21 mouse cellular contexts compared by ENCODE assay signal in genomic region chr19:56122186-56122585, GRCm38 (mm10).
DNase-seq lines count a peak whose midpoint lies in the region; ATAC-seq lines count a peak whose summit lies in the region.
"Had no signal": no experiment of that assay in that cellular context is flagged by ENCODE, and none has a peak within 500 bp of the region (broad histone marks: within the 10 kb centered on the region; RNA-seq: fewer than 3 reads in every experiment).

No protein-coding gene starts in this region.

- no peak overlapping the region for H3K4me2 ChIP-seq in limb, embryonic 13.5 days (replicated peaks)
- no peak overlapping the region for H3K4me2 ChIP-seq in midbrain, embryonic 11.5 days
- no peak overlapping the region for H3K4me2 ChIP-seq in midbrain, embryonic 15.5 days
- no peak overlapping the region for H3K4me2 ChIP-seq in stomach, embryonic 16.5 days (ENCODE audit: low read depth, low read length)
- H3K4me2 ChIP-seq: embryonic facial prominence, embryonic 12.5 days; hindbrain, embryonic 12.5 days; limb, embryonic 15.5 days; midbrain, embryonic 12.5 days had no signal

- ATAC-seq in limb, embryonic 13.5 days (ENCODE audit: low FRiP score, low read depth), result no peak
- no peak for ATAC-seq in midbrain, embryonic 11.5 days (ENCODE audit: low FRiP score)
- ATAC-seq in midbrain, embryonic 15.5 days (replicated peaks), result no peak
- peak; percentile 94 for ATAC-seq in stomach, embryonic 16.5 days (ENCODE audit: insufficient read depth, low FRiP score)
- ATAC-seq: forebrain, embryonic 16.5 days had no signal

- H3K36me3 ChIP-seq in limb, embryonic 13.5 days, result no peaks in the 10 kb centered on the region
- no peaks in the 10 kb centered on the region for H3K36me3 ChIP-seq in limb, embryonic 10.5 days
- H3K36me3 ChIP-seq in midbrain, embryonic 11.5 days (ENCODE audit: control insufficient read depth, insufficient read depth, low read length), result no peaks in the 10 kb centered on the region
- no peaks in the 10 kb centered on the region for H3K36me3 ChIP-seq in midbrain, embryonic 15.5 days (replicated peaks)
- no peaks in the 10 kb centered on the region for H3K36me3 ChIP-seq in stomach, embryonic 16.5 days (ENCODE audit: control insufficient read depth, insufficient read depth, low read length)
- H3K36me3 ChIP-seq: embryonic facial prominence, embryonic 12.5 days; hindbrain, embryonic 12.5 days; limb, embryonic 15.5 days; midbrain, embryonic 12.5 days had no signal

- WGBS in limb, embryonic 13.5 days, result 86% methylated on average over 5 of the region's 5 CpGs
- WGBS in limb, embryonic 10.5 days, result 89% methylated on average over 5 of the region's 5 CpGs
- WGBS in midbrain, embryonic 11.5 days, result 92% methylated on average over 5 of the region's 5 CpGs
- WGBS in midbrain, embryonic 15.5 days, result 94% methylated on average over 5 of the region's 5 CpGs
- WGBS in stomach, embryonic 16.5 days, result 62% methylated on average over 5 of the region's 5 CpGs

- H3K9me3 ChIP-seq in limb, embryonic 13.5 days, result peaks cover 12% of the 10 kb centered on the region
- H3K9me3 ChIP-seq in limb, embryonic 10.5 days (replicated peaks), result 0 out of 2 replicates have a peak, but pooled peaks cover 3% of the 10 kb centered on the region
- peaks cover 10% of the 10 kb centered on the region for H3K9me3 ChIP-seq in midbrain, embryonic 11.5 days (ENCODE audit: control insufficient read depth, low read length)
- H3K9me3 ChIP-seq in midbrain, embryonic 15.5 days, result no peaks in the 10 kb centered on the region
- 0 out of 2 replicates have a peak, but pooled peaks cover 6% of the 10 kb centered on the region for H3K9me3 ChIP-seq in stomach, embryonic 16.5 days (replicated peaks; ENCODE audit: control insufficient read depth, low read length)
- H3K9me3 ChIP-seq: limb, embryonic 15.5 days had no signal

- H3K27ac ChIP-seq in limb, embryonic 13.5 days, result peak overlapping the region; percentile 33; the same call in 1 of the 2 replicates
- no peak overlapping the region for H3K27ac ChIP-seq in limb, embryonic 10.5 days
- H3K27ac ChIP-seq in midbrain, embryonic 11.5 days (ENCODE audit: low read depth, low read length), result no peak overlapping the region
- no peak overlapping the region for H3K27ac ChIP-seq in midbrain, embryonic 15.5 days
- peak overlapping the region; percentile 68 for H3K27ac ChIP-seq in stomach, embryonic 16.5 days (ENCODE audit: low read length)
- H3K27ac ChIP-seq: embryonic facial prominence, embryonic 12.5 days; heart, adult 2 months; hindbrain, embryonic 12.5 days; liver, embryonic 14.5 days; midbrain, embryonic 12.5 days had no signal

- no peaks in the 10 kb centered on the region for H3K4me1 ChIP-seq in limb, embryonic 13.5 days
- H3K4me1 ChIP-seq in limb, embryonic 10.5 days, result no peaks in the 10 kb centered on the region
- H3K4me1 ChIP-seq in midbrain, embryonic 11.5 days (ENCODE audit: control insufficient read depth, insufficient read depth, low read length), result no peaks in the 10 kb centered on the region
- no peaks in the 10 kb centered on the region for H3K4me1 ChIP-seq in midbrain, embryonic 15.5 days
- H3K4me1 ChIP-seq in stomach, embryonic 16.5 days (ENCODE audit: control insufficient read depth, insufficient read depth, low read length), result no peaks in the 10 kb centered on the region
- H3K4me1 ChIP-seq: embryonic facial prominence, embryonic 12.5 days; hindbrain, embryonic 12.5 days; limb, embryonic 15.5 days; midbrain, embryonic 12.5 days had no signal

- DNase-seq in limb, embryonic 10.5 days (ENCODE audit: low spot score), result no peak
- peak; percentile 41 for DNase-seq in midbrain, embryonic 11.5 days (ENCODE audit: low spot score, missing footprints)
- peak; percentile 40 for DNase-seq in gonadal fat pad, adult 2 months (ENCODE audit: low read depth)
- no peak for DNase-seq in heart, adult 8-10 months (ENCODE audit: low spot score)
- DNase-seq: adrenal gland, adult 8-10 months; cerebellum, adult 11-12 months; cerebellum, postnatal 10 days; gastrocnemius, postnatal 14 days; heart, adult 2 months; kidney, adult 8-10 months; kidney, postnatal 4 days; thymus, postnatal 25 days had no signal

- peaks cover 17% of the 10 kb centered on the region; the same call in 1 of the 2 replicates for H3K27me3 ChIP-seq in limb, embryonic 13.5 days
- peaks cover 23% of the 10 kb centered on the region for H3K27me3 ChIP-seq in limb, embryonic 10.5 days (ENCODE audit: low read depth, poor library complexity, severe bottlenecking)
- no peaks in the 10 kb centered on the region for H3K27me3 ChIP-seq in midbrain, embryonic 11.5 days (ENCODE audit: control insufficient read depth, insufficient read depth, low read length)
- H3K27me3 ChIP-seq in midbrain, embryonic 15.5 days (replicated peaks), result no peaks in the 10 kb centered on the region
- H3K27me3 ChIP-seq in stomach, embryonic 16.5 days (ENCODE audit: control insufficient read depth, insufficient read depth, low read length), result no peaks in the 10 kb centered on the region
- H3K27me3 ChIP-seq: limb, embryonic 15.5 days had no signal

- no peak overlapping the region for H3K9ac ChIP-seq in limb, embryonic 13.5 days
- no peak overlapping the region for H3K9ac ChIP-seq in midbrain, embryonic 11.5 days (ENCODE audit: low read length)
- H3K9ac ChIP-seq in midbrain, embryonic 15.5 days, result no peak overlapping the region
- H3K9ac ChIP-seq in stomach, embryonic 16.5 days (ENCODE audit: low read length), result no peak overlapping the region
- H3K9ac ChIP-seq: embryonic facial prominence, embryonic 12.5 days; hindbrain, embryonic 12.5 days; limb, embryonic 15.5 days; liver, embryonic 14.5 days; midbrain, embryonic 12.5 days had no signal

- H3K4me3 ChIP-seq in limb, embryonic 13.5 days, result no peak overlapping the region
- H3K4me3 ChIP-seq in limb, embryonic 10.5 days, result no peak overlapping the region
- no peak overlapping the region for H3K4me3 ChIP-seq in midbrain, embryonic 11.5 days (ENCODE audit: low read depth, low read length)
- no peak overlapping the region for H3K4me3 ChIP-seq in midbrain, embryonic 15.5 days
- no peak overlapping the region for H3K4me3 ChIP-seq in stomach, embryonic 16.5 days (replicated peaks; ENCODE audit: low read length)
- H3K4me3 ChIP-seq: embryonic facial prominence, embryonic 12.5 days; heart, adult 2 months; hindbrain, embryonic 12.5 days; limb, embryonic 15.5 days; midbrain, embryonic 12.5 days had no signal

Comparison
In these comparisons a context has a peak if more than half of its experiments do, and no peak if none do; other contexts are left out.
1. H3K27ac ChIP-seq: peak in limb, embryonic 13.5 days (single experiment) and stomach, embryonic 16.5 days (single experiment); none in limb, embryonic 10.5 days (single experiment), midbrain, embryonic 11.5 days (single experiment) and midbrain, embryonic 15.5 days (single experiment).
2. DNase-seq: peak in midbrain, embryonic 11.5 days (single experiment) and gonadal fat pad, adult 2 months (single experiment); none in limb, embryonic 10.5 days (single experiment) and heart, adult 8-10 months (single experiment).